Mouse (Mus musculus) hindbrain, embryonic 12.5 days (tissue): Measurements from ENCODE around the gene Gm17428. TPM values are rescaled to one million over a fixed set of nuclear protein-coding genes. Genes with fewer than 3 reads are reported as not detected.
"Not testable (repeated sequence)": the region's sequence is repeated elsewhere in the genome, so short reads cannot be mapped to it uniquely, and the experiment has no call there.

Experiments used
- ATAC-seq: fragments of 200-750 bp; cut with Nextera tagmentation; 2 replicates; pipeline ENCODE4 v1.8.0; 2017; ENCODE audit warnings: moderate TSS enrichment; ENCODE audit not compliant: low FRiP score
- H3K27ac ChIP-seq: fragments of 300-500 bp; sonication (generic); 2 replicates; pipeline ENCODE4 v1.5.1; 2016; ENCODE audit warnings: mild to moderate bottlenecking
- H3K27me3 ChIP-seq: fragments of 300-500 bp; sonication (generic); 2 replicates; pipeline ENCODE4 v1.6.1; 2016; ENCODE audit warnings: mild to moderate bottlenecking
- H3K36me3 ChIP-seq: fragments of 300-500 bp; sonication (generic); 2 replicates; pipeline ENCODE4 v1.6.1; 2016; ENCODE audit warnings: mild to moderate bottlenecking
- H3K4me1 ChIP-seq: fragments of 300-500 bp; sonication (generic); 2 replicates; pipeline ENCODE4 v1.6.1; 2016
- H3K4me2 ChIP-seq: fragments of 300-500 bp; sonication (generic); replicated peaks from 2 replicates; pipeline ENCODE4 v1.6.1; 2016; ENCODE audit warnings: mild to moderate bottlenecking
- H3K4me3 ChIP-seq: fragments of 300-500 bp; sonication (generic); 2 replicates; pipeline ENCODE4 v1.5.1; 2016; ENCODE audit warnings: mild to moderate bottlenecking
- H3K9ac ChIP-seq: fragments of 300-500 bp; sonication (generic); 2 replicates; pipeline ENCODE4 v1.6.1; 2016; ENCODE audit warnings: mild to moderate bottlenecking, moderate library complexity
- H3K9me3 ChIP-seq: fragments of 300-500 bp; sonication (generic); replicated peaks from 2 replicates; pipeline ENCODE4 v1.6.1; 2016; ENCODE audit warnings: mild to moderate bottlenecking
- WGBS: fragments of 180-500 bp; shearing (Covaris S2); methylation state at CpG from one replicate; pipeline ENCODE4 v1.1.7; 2016; 5-methylcytosine and 5-hydroxymethylcytosine counted together
- polyA plus RNA-seq: library from polyadenylated mRNA; unstranded; fragments of >200 nt; fragmentation: Nextera tagmentation; extraction: Ambion mirVana; gene quantifications from 2 replicates; pipeline ENCODE4 v1.2.1, GENCODE M21; 2016

Gm17428 gene
- polyA plus RNA-seq, 1 experiment from 2014 or later, result not detected

DNA sequence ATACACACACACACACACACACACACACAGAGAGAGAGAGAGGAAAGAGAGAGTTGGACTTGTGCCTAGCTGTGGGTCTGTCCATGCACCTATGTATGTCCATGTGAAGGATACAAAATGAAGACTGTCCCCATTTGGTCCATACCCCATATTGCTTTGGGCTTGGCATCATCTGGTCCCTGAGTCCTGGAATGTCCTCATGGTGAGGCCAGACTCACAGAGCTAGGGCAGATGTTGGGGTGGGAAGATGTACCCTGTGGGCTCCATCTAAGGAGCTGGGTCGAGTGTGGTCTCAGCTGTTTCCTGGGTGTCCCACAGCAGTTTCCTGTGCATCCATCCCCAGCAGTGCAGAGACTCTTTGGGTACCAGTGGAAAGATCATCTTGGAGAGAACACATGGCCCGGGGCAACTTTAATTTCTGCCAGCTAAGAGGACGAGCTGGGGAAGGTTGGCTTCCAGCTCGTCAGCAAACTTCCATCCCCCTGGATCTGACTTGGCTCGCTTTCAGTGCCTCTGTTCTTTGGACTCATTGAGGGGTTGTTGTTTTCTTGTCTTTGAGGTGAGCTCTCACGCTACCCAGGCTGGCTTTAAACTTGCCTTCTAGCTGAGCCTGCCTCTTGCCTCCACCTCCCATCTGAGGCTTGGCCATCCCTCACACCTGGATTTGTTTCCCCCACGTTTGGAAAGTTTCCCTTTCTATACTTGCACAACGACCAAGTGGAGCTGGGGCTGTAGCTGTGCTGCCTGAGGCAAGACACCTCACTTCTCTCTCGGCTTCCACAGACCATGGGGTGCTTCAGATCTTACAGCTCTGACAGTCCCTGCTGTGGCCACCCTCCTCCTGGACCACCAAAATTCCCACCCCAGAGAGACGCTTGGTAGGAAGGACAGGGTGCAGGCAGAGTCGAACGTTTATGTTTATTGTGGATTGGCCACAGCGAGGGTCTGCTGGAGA, 35.4 kb upstream of the Gm17428 start:
- Histone ChIP-seq H3K27me3 (no peaks in the 10 kb centered on the region; the same call in 1 of the 2 replicates), H3K4me2 (no peak overlapping the region), H3K36me3 (no peaks in the 10 kb centered on the region), H3K9me3 (no peaks in the 10 kb centered on the region), H3K27ac (no peak overlapping the region), H3K9ac (no peak overlapping the region), H3K4me3 (no peak overlapping the region), H3K4me1 (peaks cover 5% of the 10 kb centered on the region)
- 69% methylated on average over 13 of the region's 13 CpGs for WGBS
- ATAC-seq, result no peak

DNA sequence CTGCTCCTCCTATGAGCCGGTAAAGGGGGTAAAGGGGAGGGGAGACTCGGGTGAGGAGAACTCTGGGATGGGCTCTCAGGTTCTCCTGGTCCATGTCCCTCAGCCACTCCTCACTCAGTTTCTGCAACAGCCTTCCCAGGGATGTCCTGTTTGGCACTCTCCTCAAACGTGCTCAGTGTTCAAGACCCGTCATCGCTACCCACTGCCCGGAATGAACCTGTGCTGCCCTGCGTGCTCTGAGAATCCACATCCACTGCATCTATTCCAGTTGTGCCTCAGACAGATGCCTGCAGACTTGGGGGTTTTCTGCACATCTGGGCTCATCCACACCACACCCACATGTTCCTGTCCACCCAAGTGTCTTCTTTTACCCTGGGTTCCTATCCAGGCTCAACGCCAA, 34.3 kb upstream of the Gm17428 start:
- ATAC-seq, result no peak
- H3K27ac ChIP-seq, result no peak overlapping the region
- no peak overlapping the region for H3K4me3 ChIP-seq
- no peaks in the 10 kb centered on the region; the same call in 1 of the 2 replicates for H3K27me3 ChIP-seq
- H3K4me2 ChIP-seq, result no peak overlapping the region
- no peaks in the 10 kb centered on the region for H3K9me3 ChIP-seq
- WGBS, result 86% methylated on average over 8 of the region's 8 CpGs
- no peaks in the 10 kb centered on the region for H3K4me1 ChIP-seq
- no peak overlapping the region for H3K9ac ChIP-seq
- H3K36me3 ChIP-seq, result no peaks in the 10 kb centered on the region

DNA sequence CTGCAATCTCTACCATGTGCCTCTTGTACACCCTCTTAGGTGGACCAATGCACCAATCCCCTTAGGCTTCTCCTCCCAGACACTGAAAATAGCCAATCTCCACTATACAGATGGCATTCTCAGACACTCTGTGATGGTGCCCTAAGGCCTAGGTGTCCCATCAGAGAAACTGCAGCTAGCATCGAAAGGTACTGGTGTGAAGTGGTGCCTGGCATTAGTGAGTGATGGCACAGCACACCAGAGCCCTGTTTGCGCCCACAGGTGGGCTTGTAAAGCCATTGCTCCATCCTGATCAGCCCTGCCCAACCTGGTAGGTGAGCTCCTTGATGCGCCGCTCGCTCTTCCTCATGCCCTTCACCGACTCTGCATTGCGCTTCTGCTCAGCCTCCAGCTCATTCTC, 32.8 kb upstream of the Gm17428 start:
- 94% methylated on average over 7 of the region's 7 CpGs for WGBS

GRCm38 (mm10) chr14:54944939-54945338, 31.8 kb upstream of the Gm17428 start:
- ATAC-seq, result no peak
- Histone ChIP-seq H3K27me3 (peaks cover 5% of the 10 kb centered on the region; the same call in 1 of the 2 replicates), H3K9ac (no peak overlapping the region), H3K36me3 (no peaks in the 10 kb centered on the region), H3K9me3 (no peaks in the 10 kb centered on the region), H3K4me2 (no peak overlapping the region), H3K4me1 (no peaks in the 10 kb centered on the region), H3K27ac (no peak overlapping the region), H3K4me3 (no peak overlapping the region)
- 73% methylated on average over 2 of the region's 2 CpGs for WGBS

More for the DNA sequence above, 32.8 kb upstream of the Gm17428 start:
- Histone ChIP-seq H3K4me1 (no peaks in the 10 kb centered on the region), H3K27ac (no peak overlapping the region), H3K4me3 (no peak overlapping the region), H3K27me3 (peaks cover 1% of the 10 kb centered on the region; the same call in 1 of the 2 replicates), H3K36me3 (no peaks in the 10 kb centered on the region), H3K4me2 (no peak overlapping the region), H3K9ac (no peak overlapping the region), H3K9me3 (no peaks in the 10 kb centered on the region)
- no peak for ATAC-seq

GRCm38 (mm10) chr14:54945975-54946704, 30.6 kb upstream of the Gm17428 start:
- Histone ChIP-seq H3K4me1 (no peaks in the 10 kb centered on the region), H3K9ac (no peak overlapping the region), H3K27me3 (peaks cover 5% of the 10 kb centered on the region; the same call in 1 of the 2 replicates), H3K27ac (no peak overlapping the region), H3K36me3 (no peaks in the 10 kb centered on the region), H3K4me3 (no peak overlapping the region), H3K9me3 (no peaks in the 10 kb centered on the region), H3K4me2 (no peak overlapping the region)
- WGBS, result 84% methylated on average over 19 of the region's 19 CpGs
- no peak for ATAC-seq

GRCm38 (mm10) chr14:54947008-54947407, 29.7 kb upstream of the Gm17428 start:
- not testable (repeated sequence) for H3K27me3 ChIP-seq, H3K4me2 ChIP-seq, H3K9ac ChIP-seq, H3K27ac ChIP-seq, H3K4me1 ChIP-seq, H3K36me3 ChIP-seq, ATAC-seq, H3K4me3 ChIP-seq, H3K9me3 ChIP-seq
- WGBS, result 86% methylated on average over 11 of the region's 11 CpGs

DNA sequence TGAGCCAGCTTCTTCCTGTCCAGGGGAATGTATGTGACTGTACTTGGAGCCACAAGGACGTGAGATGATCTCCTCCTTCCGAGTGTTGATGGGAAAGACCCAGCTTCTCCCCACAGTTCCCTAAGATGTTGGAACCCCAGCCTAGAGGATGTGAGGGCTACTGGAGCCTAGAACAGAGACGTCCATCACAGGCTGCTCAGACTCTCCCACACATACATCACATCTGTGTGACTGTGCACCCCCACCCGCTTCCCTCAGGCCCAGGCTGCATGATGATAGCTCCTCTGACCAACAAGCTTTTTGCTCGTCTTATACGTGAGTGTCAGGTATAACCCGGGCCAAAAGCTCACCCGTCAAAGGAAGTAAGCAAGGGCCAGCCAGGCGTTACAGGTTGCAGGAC, 28.0 kb upstream of the Gm17428 start:
- Histone ChIP-seq H3K4me3 (no peak overlapping the region), H3K4me2 (no peak overlapping the region), H3K9ac (no peak overlapping the region), H3K4me1 (no peaks in the 10 kb centered on the region), H3K36me3 (no peaks in the 10 kb centered on the region), H3K27ac (no peak overlapping the region), H3K9me3 (no peaks in the 10 kb centered on the region), H3K27me3 (peaks cover 5% of the 10 kb centered on the region; the same call in 1 of the 2 replicates)
- 91% methylated on average over 9 of the region's 9 CpGs for WGBS
- no peak for ATAC-seq

GRCm38 (mm10) chr14:54950493-54950892, 26.2 kb upstream of the Gm17428 start:
- Histone ChIP-seq H3K27me3 (peaks cover 5% of the 10 kb centered on the region; the same call in 1 of the 2 replicates), H3K36me3 (no peaks in the 10 kb centered on the region), H3K4me2 (no peak overlapping the region), H3K4me3 (no peak overlapping the region), H3K9ac (no peak overlapping the region), H3K27ac (no peak overlapping the region), H3K9me3 (no peaks in the 10 kb centered on the region), H3K4me1 (no peaks in the 10 kb centered on the region)
- 65% methylated on average over 12 of the region's 12 CpGs for WGBS
- ATAC-seq, result no peak

- Histone ChIP-seq H3K4me3 (no peak overlapping the region), H3K27ac (no peak overlapping the region), H3K27me3 (peaks cover 5% of the 10 kb centered on the region; the same call in 1 of the 2 replicates), H3K36me3 (no peaks in the 10 kb centered on the region), H3K4me2 (no peak overlapping the region), H3K9ac (no peak overlapping the region), H3K4me1 (no peaks in the 10 kb centered on the region), H3K9me3 (no peaks in the 10 kb centered on the region)
- ATAC-seq, result no peak
- 87% methylated on average over 6 of the region's 6 CpGs for WGBS
These were observed 25.1 kb upstream of the Gm17428 start for GRCm38 (mm10) chr14:54951587-54951986.

GRCm38 (mm10) chr14:54953664-54954206, 23.0 kb upstream of the Gm17428 start:
- WGBS, result 91% methylated on average over 8 of the region's 8 CpGs

GRCm38 (mm10) chr14:54954474-54954873, 22.3 kb upstream of the Gm17428 start:
- ATAC-seq, result no peak
- Histone ChIP-seq H3K4me1 (no peaks in the 10 kb centered on the region), H3K4me2 (no peak overlapping the region), H3K27ac (no peak overlapping the region), H3K27me3 (no peaks in the 10 kb centered on the region), H3K4me3 (no peak overlapping the region), H3K9me3 (no peaks in the 10 kb centered on the region), H3K36me3 (no peaks in the 10 kb centered on the region), H3K9ac (no peak overlapping the region)
- WGBS, result 90% methylated on average over 3 of the region's 3 CpGs

More at GRCm38 (mm10) chr14:54953664-54954206, 23.0 kb upstream of the Gm17428 start:
- no peak overlapping the region for H3K9ac ChIP-seq
- peaks cover 5% of the 10 kb centered on the region; the same call in 1 of the 2 replicates for H3K27me3 ChIP-seq
- ATAC-seq, result no peak
- no peak overlapping the region for H3K27ac ChIP-seq
- no peaks in the 10 kb centered on the region for H3K36me3 ChIP-seq
- no peaks in the 10 kb centered on the region for H3K4me1 ChIP-seq
- H3K9me3 ChIP-seq, result no peaks in the 10 kb centered on the region
- H3K4me3 ChIP-seq, result no peak overlapping the region
- no peak overlapping the region for H3K4me2 ChIP-seq

DNA sequence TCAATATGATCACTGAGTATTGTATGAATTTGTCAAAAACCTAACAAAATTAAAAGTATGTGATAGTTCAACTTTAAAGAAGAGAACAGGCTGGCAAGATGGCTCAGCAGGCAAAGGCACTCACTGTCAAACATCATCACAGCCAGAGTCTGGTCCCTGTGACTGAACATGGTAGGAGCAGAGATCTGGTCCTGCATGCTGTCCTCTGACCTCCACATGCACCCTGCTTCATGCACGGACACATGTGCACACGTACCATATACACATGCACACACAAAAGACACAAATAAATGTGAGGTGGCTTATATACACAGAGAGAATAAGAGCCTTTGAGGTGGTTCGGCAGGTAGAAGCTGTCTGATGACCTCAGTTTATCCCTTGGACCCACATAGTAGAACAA, 21.3 kb upstream of the Gm17428 start:
- H3K36me3 ChIP-seq, result no peaks in the 10 kb centered on the region
- WGBS, result 87% methylated on average over 3 of the region's 3 CpGs
- H3K9me3 ChIP-seq, result no peaks in the 10 kb centered on the region
- no peak overlapping the region for H3K27ac ChIP-seq
- no peaks in the 10 kb centered on the region for H3K4me1 ChIP-seq
- H3K4me2 ChIP-seq, result no peak overlapping the region
- ATAC-seq, result no peak
- H3K27me3 ChIP-seq, result no peaks in the 10 kb centered on the region
- H3K9ac ChIP-seq, result no peak overlapping the region
- no peak overlapping the region for H3K4me3 ChIP-seq
